Mouse (Mus musculus): ENCODE results near the gene Tmem8b. TPM values are rescaled to one million over a fixed set of nuclear protein-coding genes. Genes with fewer than 3 reads are reported as not detected.
A peak's percentile ranks its signal among the peaks of the same experiment; 100 is the strongest.

Gene Tmem8b
- total RNA-seq, 2 experiments from 2014 or later, result 6.6 to 10.7 TPM

- DNase-seq, result peak; percentile 94
These were observed 12.2 kb upstream of the Tmem8b start, which contains the start of gene Hint2 for GRCm38 (mm10) chr4:43656339-43657109. TSS of gene Hint2 (minus strand) at chr4:43656466.

GRCm38 (mm10) chr4:43657146-43657545, 11.6 kb upstream of the Tmem8b start:
- no peak for DNase-seq

GRCm38 (mm10) chr4:43666412-43666811, 2.4 kb upstream of the Tmem8b start:
- no peak for DNase-seq

- DNase-seq, result peak; percentile 85
These were observed 640 bp downstream of the Tmem8b start for GRCm38 (mm10) chr4:43669428-43669794.

- DNase-seq, result peak; percentile 94
These were observed 3.3 kb downstream of the Tmem8b start for GRCm38 (mm10) chr4:43672070-43672469.

GRCm38 (mm10) chr4:43673703-43674102, 4.9 kb downstream of the Tmem8b start:
- peak; percentile 44 for DNase-seq

- no peak for DNase-seq
These were observed 6.2 kb downstream of the Tmem8b start for GRCm38 (mm10) chr4:43674974-43675373.

GRCm38 (mm10) chr4:43675608-43676007, 6.8 kb downstream of the Tmem8b start:
- no peak for DNase-seq

GRCm38 (mm10) chr4:43678541-43678940, 9.8 kb downstream of the Tmem8b start:
- no peak for DNase-seq

- DNase-seq, result peak; percentile 64
These were observed 10.8 kb downstream of the Tmem8b start for GRCm38 (mm10) chr4:43679416-43680043.

- DNase-seq, result no peak
These were observed 21.2 kb downstream of the Tmem8b start for GRCm38 (mm10) chr4:43690021-43690420.

- DNase-seq, result no peak
These were observed 22.3 kb downstream of the Tmem8b start for GRCm38 (mm10) chr4:43691026-43691425.

GRCm38 (mm10) chr4:43693806-43694241, 25.1 kb downstream of the Tmem8b start:
- DNase-seq, result peak; percentile 56

GRCm38 (mm10) chr4:43694439-43695248, 25.9 kb downstream of the Tmem8b start:
- no peak for DNase-seq

- peak; percentile 78 for DNase-seq
These were observed 26.5 kb downstream of the Tmem8b start for GRCm38 (mm10) chr4:43695249-43695671.

GRCm38 (mm10) chr4:43696561-43696960, 27.8 kb downstream of the Tmem8b start:
- no peak for DNase-seq

GRCm38 (mm10) chr4:43700707-43701106, 31.9 kb downstream of the Tmem8b start, which contains the start of gene Olfr70:
TSS of gene Olfr70 (minus strand) at chr4:43700807.
- no peak for DNase-seq

GRCm38 (mm10) chr4:43703439-43703838, 34.7 kb downstream of the Tmem8b start:
- no peak for DNase-seq

GRCm38 (mm10) chr4:43703851-43704250, 35.1 kb downstream of the Tmem8b start:
- peak; percentile 70 for DNase-seq

- no peak for DNase-seq
These were observed 37.2 kb downstream of the Tmem8b start for GRCm38 (mm10) chr4:43705991-43706390.

- peak; percentile 54 for DNase-seq
These were observed 41.1 kb downstream of the Tmem8b start, which contains the start of gene Olfr71 for GRCm38 (mm10) chr4:43709869-43710268. TSS of gene Olfr71 (minus strand) at chr4:43710255.

- DNase-seq, result peak; percentile 92
These were observed 43.0 kb downstream of the Tmem8b start for GRCm38 (mm10) chr4:43711821-43712220.

Data from adrenal gland, postnatal 10 days (tissue).